Mouse (Mus musculus): ENCODE data around the gene Pdcd5.

GRCm38 (mm10) chr7:35678976-35679375 lies 31.7 kb upstream of the Pdcd5 start:
- TF ChIP-seq POLR2A (IDR thresholded peaks at IDR 0.05; ENCODE audit: extremely low read depth, insufficient read depth, low read length) = no peak
- TF ChIP-seq CTCF (IDR thresholded peaks at IDR 0.05; ENCODE audit: low read depth, low read length) = no peak
